Mouse (Mus musculus) MEL (cell line): Measurements from ENCODE around the gene Arl4a. TPM values are rescaled to one million over a fixed set of nuclear protein-coding genes. Genes with fewer than 3 reads are reported as not detected.

Experiments
- DNase-seq: peaks from one replicate; pipeline ENCODE4 v3.0.0; 2011; ENCODE audit warnings: low read depth, low spot score
- H3K27ac ChIP-seq: 2 replicates; pipeline ENCODE4 v1.5.1; 2012; ENCODE audit warnings: low read depth, mild to moderate bottlenecking, control low read depth, low read length, moderate library complexity; ENCODE audit not compliant: control insufficient read depth
- H3K27me3 ChIP-seq, 2 experiments: fragments of 150-350 bp in 1 of 2; sonication (generic) in 1 of 2; 2 replicates each; pipeline ENCODE4 v1.6.1; 2012; ENCODE audit warnings: low read length in 2 of 2, mild to moderate bottlenecking in 2 of 2, improper control_type of control experiment in 1 of 2, moderate library complexity in 1 of 2; ENCODE audit not compliant: insufficient read depth in 2 of 2, control insufficient read depth in 1 of 2
- H3K36me3 ChIP-seq, 2 experiments: 2 replicates each; pipeline ENCODE4 v1.6.1; 2012 to 2014; ENCODE audit warnings: low read length in 2 of 2, improper control_type of control experiment in 1 of 2, inconsistent platforms in 1 of 2, mild to moderate bottlenecking in 1 of 2; ENCODE audit not compliant: insufficient read depth in 2 of 2, control insufficient read depth in 1 of 2
- H3K4me1 ChIP-seq, 2 experiments: fragments of 150-350 bp in 1 of 2; sonication (generic) in 1 of 2; 2 replicates each; pipeline ENCODE4 v1.6.1; 2012; ENCODE audit warnings: low read length in 2 of 2, improper control_type of control experiment in 1 of 2, mild to moderate bottlenecking in 1 of 2; ENCODE audit not compliant: insufficient read depth in 2 of 2, control insufficient read depth in 1 of 2
- H3K4me3 ChIP-seq, 2 experiments: fragments of 150-350 bp in 1 of 2; sonication (generic) in 1 of 2; 2 replicates each; pipeline ENCODE4 v1.5.1; 2012; ENCODE audit warnings: low read depth in 2 of 2, low read length in 2 of 2, mild to moderate bottlenecking in 2 of 2, moderate library complexity in 2 of 2, control low read depth in 1 of 2, improper control_type of control experiment in 1 of 2; ENCODE audit not compliant: control insufficient read depth in 1 of 2, insufficient read depth in 1 of 2
- H3K79me2 ChIP-seq: 2 replicates; pipeline ENCODE4 v1.6.1; 2012; ENCODE audit warnings: mild to moderate bottlenecking, low read length, moderate library complexity; ENCODE audit not compliant: control insufficient read depth, poor library complexity, insufficient read depth
- H3K9ac ChIP-seq: 2 replicates; pipeline ENCODE4 v1.6.1; 2012; ENCODE audit warnings: low read depth, mild to moderate bottlenecking, control low read depth, low read length, moderate library complexity; ENCODE audit not compliant: control insufficient read depth, poor library complexity, severe bottlenecking
- H3K9me3 ChIP-seq: fragments of 150-350 bp; sonication (generic); replicated peaks from 2 replicates; pipeline ENCODE4 v1.6.1; 2012; ENCODE audit warnings: mild to moderate bottlenecking, low read length, improper control_type of control experiment, moderate library complexity; ENCODE audit not compliant: insufficient read depth
- BHLHE40 ChIP-seq: IDR thresholded peaks from 2 replicates; pipeline ENCODE4 v1.6.1; 2012; ENCODE audit warnings: low read depth, mild to moderate bottlenecking, inconsistent platforms, low read length, improper control_type of control experiment, borderline replicate concordance
- CHD1 ChIP-seq: IDR thresholded peaks from 2 replicates; pipeline ENCODE4 v1.6.1; 2012; ENCODE audit warnings: low read depth, mild to moderate bottlenecking, inconsistent platforms, low read length, improper control_type of control experiment
- E2F4 ChIP-seq: IDR thresholded peaks from 2 replicates; pipeline ENCODE4 v1.6.1; 2011; ENCODE audit warnings: low read depth, low read length, improper control_type of control experiment, borderline replicate concordance
- ELF1 ChIP-seq: IDR thresholded peaks from 2 replicates; pipeline ENCODE4 v1.6.1; 2014; ENCODE audit warnings: low read depth, mild to moderate bottlenecking, inconsistent platforms, low read length, improper control_type of control experiment, moderate library complexity
- EP300 ChIP-seq, 2 experiments: IDR thresholded peaks; 2 replicates each; pipeline ENCODE4 v1.6.1; 2011; ENCODE audit warnings: improper control_type of control experiment in 2 of 2, low read length in 2 of 2, low read depth in 1 of 2, mild to moderate bottlenecking in 1 of 2
- ETS1 ChIP-seq: IDR thresholded peaks from 2 replicates; pipeline ENCODE4 v1.6.1; 2012; ENCODE audit warnings: low read depth, mild to moderate bottlenecking, inconsistent platforms, low read length, improper control_type of control experiment, moderate library complexity
- GABPA ChIP-seq: IDR thresholded peaks from 2 replicates; pipeline ENCODE4 v1.6.1; 2012; ENCODE audit warnings: low read depth, mild to moderate bottlenecking, inconsistent platforms, low read length, improper control_type of control experiment, moderate library complexity
- GATA1 ChIP-seq: IDR thresholded peaks from 2 replicates; pipeline ENCODE4 v1.6.1; 2011; ENCODE audit warnings: low read depth, low read length, improper control_type of control experiment
- HCFC1 ChIP-seq: IDR thresholded peaks from 2 replicates; pipeline ENCODE4 v1.6.1; 2012; ENCODE audit warnings: low read depth, mild to moderate bottlenecking, inconsistent platforms, low read length, improper control_type of control experiment, moderate library complexity
- JUND ChIP-seq: IDR thresholded peaks from 2 replicates; pipeline ENCODE4 v1.6.1; 2011; ENCODE audit warnings: low read depth, mild to moderate bottlenecking, improper control_type of control experiment, low read length
- KAT2A ChIP-seq: conservative IDR thresholded peaks from 2 replicates; pipeline ENCODE4 v1.6.1; 2012; ENCODE audit warnings: low read depth, low read length, improper control_type of control experiment, inconsistent platforms
- MAFK ChIP-seq: IDR thresholded peaks from 2 replicates; pipeline ENCODE4 v1.6.1; 2011; ENCODE audit warnings: low read depth, mild to moderate bottlenecking, low read length, improper control_type of control experiment, borderline replicate concordance
- MAX ChIP-seq: IDR thresholded peaks from 2 replicates; pipeline ENCODE4 v1.6.1; 2011; ENCODE audit warnings: low read length, improper control_type of control experiment
- MAZ ChIP-seq: IDR thresholded peaks from 2 replicates; pipeline ENCODE4 v1.6.1; 2012; ENCODE audit warnings: low read depth, mild to moderate bottlenecking, inconsistent platforms, low read length, improper control_type of control experiment
- MEF2A ChIP-seq: IDR thresholded peaks from 2 replicates; pipeline ENCODE4 v1.6.1; 2014; ENCODE audit warnings: low read depth, mild to moderate bottlenecking, inconsistent platforms, low read length, improper control_type of control experiment; ENCODE audit not compliant: poor library complexity, insufficient replicate concordance, severe bottlenecking; ENCODE audit errors: extremely low read depth
- MXI1 ChIP-seq: IDR thresholded peaks from 2 replicates; pipeline ENCODE4 v1.6.1; 2011; ENCODE audit warnings: mild to moderate bottlenecking, low read depth, low read length, improper control_type of control experiment
- MYB ChIP-seq: IDR thresholded peaks from 2 replicates; pipeline ENCODE4 v1.6.1; 2011; ENCODE audit warnings: mild to moderate bottlenecking, low read depth, low read length, improper control_type of control experiment
- MYC ChIP-seq: IDR thresholded peaks from 2 replicates; pipeline ENCODE4 v1.6.1; 2011; ENCODE audit warnings: low read depth, mild to moderate bottlenecking, low read length, improper control_type of control experiment, moderate library complexity
- NRF1 ChIP-seq: IDR thresholded peaks from 2 replicates; pipeline ENCODE4 v1.6.1; 2014; ENCODE audit warnings: low read depth, mild to moderate bottlenecking, inconsistent platforms, low read length, improper control_type of control experiment, moderate library complexity; ENCODE audit not compliant: poor library complexity, insufficient read depth, severe bottlenecking
- POLR2A ChIP-seq, 2 experiments: IDR thresholded peaks; 2 replicates each; pipeline ENCODE4 v1.6.1; 2011 to 2012; ENCODE audit warnings: low read length in 2 of 2, mild to moderate bottlenecking in 2 of 2, control low read depth in 1 of 2, improper control_type of control experiment in 1 of 2, low read depth in 1 of 2, moderate library complexity in 1 of 2; ENCODE audit not compliant: control insufficient read depth in 1 of 2, insufficient read depth in 1 of 2, poor library complexity in 1 of 2
- POLR2AphosphoS2 ChIP-seq: IDR thresholded peaks from 2 replicates; pipeline ENCODE4 v1.6.1; 2011; ENCODE audit warnings: low read length, improper control_type of control experiment
- POLR2AphosphoS5 ChIP-seq: IDR thresholded peaks from 2 replicates; pipeline ENCODE4 v1.6.1; 2012; ENCODE audit warnings: low read depth, borderline replicate concordance, mild to moderate bottlenecking, inconsistent platforms, low read length, moderate library complexity, mixed read lengths
- RAD21 ChIP-seq: IDR thresholded peaks from 2 replicates; pipeline ENCODE4 v1.6.1; 2011; ENCODE audit warnings: mild to moderate bottlenecking, low read depth, low read length, improper control_type of control experiment
- RCOR1 ChIP-seq: IDR thresholded peaks from 2 replicates; pipeline ENCODE4 v1.6.1; 2012; ENCODE audit warnings: low read depth, mild to moderate bottlenecking, inconsistent platforms, low read length, improper control_type of control experiment
- SIN3A ChIP-seq: IDR thresholded peaks from 2 replicates; pipeline ENCODE4 v1.6.1; 2012; ENCODE audit warnings: low read length, improper control_type of control experiment, inconsistent platforms
- SMC3 ChIP-seq: IDR thresholded peaks from 2 replicates; pipeline ENCODE4 v1.6.1; 2011; ENCODE audit warnings: low read depth, low read length, improper control_type of control experiment
- TAL1 ChIP-seq: IDR thresholded peaks from 2 replicates; pipeline ENCODE4 v1.6.1; 2012; ENCODE audit warnings: mild to moderate bottlenecking, inconsistent platforms, low read length, moderate library complexity, mixed read lengths
- TBP ChIP-seq: IDR thresholded peaks from 2 replicates; pipeline ENCODE4 v1.8.0; 2011; ENCODE audit warnings: low read depth, low read length, improper control_type of control experiment
- TCF12 ChIP-seq: IDR thresholded peaks from 2 replicates; pipeline ENCODE4 v1.6.1; 2014; ENCODE audit warnings: low read depth, mild to moderate bottlenecking, inconsistent platforms, low read length, improper control_type of control experiment, moderate library complexity
- UBTF ChIP-seq: IDR thresholded peaks from 2 replicates; pipeline ENCODE4 v1.6.1; 2012; ENCODE audit warnings: low read depth, mild to moderate bottlenecking, inconsistent platforms, low read length, improper control_type of control experiment, moderate library complexity, borderline replicate concordance; ENCODE audit not compliant: insufficient read depth
- USF1 ChIP-seq: IDR thresholded peaks from 2 replicates; pipeline ENCODE4 v1.6.1; 2014; ENCODE audit warnings: low read depth, mild to moderate bottlenecking, inconsistent platforms, low read length, improper control_type of control experiment, moderate library complexity
- USF2 ChIP-seq, 2 experiments: IDR thresholded peaks; 2 replicates each; pipeline ENCODE4 v1.6.1; 2011 to 2012; ENCODE audit warnings: improper control_type of control experiment in 2 of 2, low read length in 2 of 2, borderline replicate concordance in 1 of 2, inconsistent platforms in 1 of 2, low read depth in 1 of 2, mild to moderate bottlenecking in 1 of 2; ENCODE audit not compliant: insufficient read depth in 1 of 2
- ZC3H11A ChIP-seq: IDR thresholded peaks from 2 replicates; pipeline ENCODE4 v1.6.1; 2012; ENCODE audit warnings: low read depth, mild to moderate bottlenecking, inconsistent platforms, low read length, improper control_type of control experiment
- ZKSCAN1 ChIP-seq: IDR thresholded peaks from 2 replicates; pipeline ENCODE4 v1.6.1; 2012; ENCODE audit warnings: low read depth, mild to moderate bottlenecking, inconsistent platforms, low read length, improper control_type of control experiment, moderate library complexity
- ZMIZ1 ChIP-seq: IDR thresholded peaks from 2 replicates; pipeline ENCODE4 v1.6.1; 2012; ENCODE audit warnings: low read depth, mild to moderate bottlenecking, inconsistent platforms, low read length, improper control_type of control experiment, moderate library complexity
- ZNF384 ChIP-seq: IDR thresholded peaks from 2 replicates; pipeline ENCODE4 v1.6.1; 2012; ENCODE audit warnings: low read depth, mild to moderate bottlenecking, inconsistent platforms, low read length, improper control_type of control experiment
- polyA plus RNA-seq, 2 experiments: library from polyadenylated mRNA; stranded (reverse) in 1 of 2; unstranded in 1 of 2; fragments of >175 nt in 1 of 2; fragments of >200 nt in 1 of 2; gene quantifications; 2 replicates each; pipeline versions ENCODE4 v1.2.1 to v1.2.4; 2012; ENCODE audit warnings: low replicate concordance in 2 of 2, low read depth in 1 of 2; ENCODE audit not compliant: insufficient read length in 2 of 2, insufficient read depth in 1 of 2, missing spikeins in 1 of 2
- total RNA-seq: library from RNA; depleted of rRNA; stranded (reverse); fragments of 300-350 nt; gene quantifications from 2 replicates; pipeline ENCODE4 v1.2.3, GENCODE M21; 2012

Arl4a gene
- total and polyA plus RNA-seq, 3 experiments, result 25.6 to 26.9 TPM; not detected in 1

- Histone ChIP-seq H3K4me1 (no peaks in the 10 kb centered on the region; a peak in 1 of 4 replicates), H3K27ac (peak overlapping the region; percentile 86), H3K79me2 (peaks cover 24% of the 10 kb centered on the region), H3K9ac (peak overlapping the region; percentile 86), H3K36me3 (peaks cover 5 to 12% of the 10 kb centered on the region in 2 experiments; a peak in 3 of 4 replicates), H3K9me3 (no peaks in the 10 kb centered on the region), H3K4me3 (peak overlapping the region; percentile 85 to 96), H3K27me3 (no peaks in the 10 kb centered on the region)
- peak; percentile 93 for DNase-seq
- TF ChIP-seq UBTF (no peak), NRF1 (no peak), USF1 (no peak), TCF12 (peak; percentile 78), POLR2AphosphoS5 (no peak; the same call in 1 of the 2 replicates), MXI1 (0 out of 2 replicates have a peak, but pooled peaks have one; percentile 10), EP300 (IDR thresholded peaks at IDR 0.05; ENCODE audit: low read depth in 1 of 2, low read length in 2 of 2) (no peak), SMC3 (peak; percentile 50), MAX (no peak), POLR2AphosphoS2 (peak; percentile 93; the same call in 1 of the 2 replicates), RAD21 (peak; percentile 55), MAFK (no peak), ZMIZ1 (peak; percentile 82; the same call in 1 of the 2 replicates), USF2 (IDR thresholded peaks at IDR 0.05; ENCODE audit: borderline replicate concordance in 1 of 2, insufficient read depth in 1 of 2, low read depth in 1 of 2, low read length in 2 of 2) (no peak), CHD1 (no peak), RCOR1 (no peak), HCFC1 (peak; percentile 56), ETS1 (no peak; the same call in 1 of the 2 replicates), GABPA (no peak), E2F4 (no peak), MAZ (no peak), ZC3H11A (peak; percentile 40; the same call in 1 of the 2 replicates), TBP (peak; percentile 88), POLR2A (IDR thresholded peaks at IDR 0.05; ENCODE audit: control insufficient read depth in 1 of 2, insufficient read depth in 1 of 2, low read depth in 1 of 2, low read length in 2 of 2, poor library complexity in 1 of 2) (peak; percentile 90 to 95), SIN3A (no peak; the same call in 1 of the 2 replicates), ZNF384 (no peak), ELF1 (no peak), MYB (no peak), GATA1 (no peak), KAT2A (no peak), BHLHE40 (no peak), ZKSCAN1 (no peak), MYC (no peak), JUND (no peak), MEF2A (no peak), TAL1 (no peak)
Observed at GRCm38 (mm10) chr12:40037226-40037813, 505 bp downstream of the Arl4a start.
